ENCODE assay signal across 31 mouse cellular contexts in the genomic region with DNA sequence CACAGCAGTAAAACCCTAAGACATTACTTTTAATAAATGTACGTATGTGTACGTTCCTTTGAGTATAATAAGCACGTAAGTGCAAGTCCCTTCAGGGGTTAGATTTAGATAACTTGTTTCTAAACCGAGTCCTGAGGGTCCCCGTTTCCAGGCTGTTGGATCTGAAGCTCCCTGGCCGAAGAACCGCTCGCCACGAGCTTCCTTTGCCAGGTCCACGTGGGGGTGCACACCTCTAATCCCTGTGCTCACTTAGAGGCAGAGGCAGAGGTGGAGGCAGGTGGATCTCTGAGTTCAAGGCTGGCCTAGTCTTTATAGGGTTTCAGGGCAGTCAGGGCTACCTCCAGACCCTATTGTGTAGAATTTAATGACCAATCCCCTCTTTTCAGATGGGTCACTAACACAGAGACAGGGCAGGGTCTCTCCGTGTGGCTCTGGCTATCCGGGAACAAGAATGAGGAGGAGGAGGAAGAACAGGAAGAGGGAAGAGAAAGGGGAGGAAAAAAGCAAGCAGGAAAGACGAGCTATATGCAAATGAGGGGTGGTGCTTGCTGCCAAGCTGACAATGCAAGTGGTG. TPM values are rescaled to one million over a fixed set of nuclear protein-coding genes. Genes with fewer than 3 reads are reported as not detected.
DNase-seq lines count a peak whose midpoint lies in the region; ATAC-seq and TF ChIP-seq lines count a peak whose summit lies in the region.
"Had no signal": no experiment of that assay in that cellular context is flagged by ENCODE, and none has a peak within 500 bp of the region (broad histone marks: within the 10 kb centered on the region; RNA-seq: fewer than 3 reads in every experiment).

No protein-coding gene starts in this region.

- no peak for TF ChIP-seq CTCF in CH12.LX (conservative IDR thresholded peaks at IDR 0.05 in 1 of 2, IDR thresholded peaks at IDR 0.05 in 1 of 2; ENCODE audit: low read depth in 2 of 2, low read length in 2 of 2)

- 74% methylated on average over 13 of the region's 13 CpGs for WGBS in heart, embryonic 11.5 days (ENCODE audit: insufficient replicate concordance)
- 80% methylated on average over 13 of the region's 13 CpGs for WGBS in heart, embryonic 10.5 days
- 73% methylated on average over 13 of the region's 13 CpGs for WGBS in intestine, embryonic 16.5 days
- 85% methylated on average over 13 of the region's 13 CpGs for WGBS in hindbrain, embryonic 11.5 days

- no peak overlapping the region for H3K27ac ChIP-seq in heart, embryonic 11.5 days (ENCODE audit: low read depth, low read length)
- no peak overlapping the region for H3K27ac ChIP-seq in heart, embryonic 10.5 days
- H3K27ac ChIP-seq in CH12.LX (ENCODE audit: insufficient read depth, low read depth) (no peak overlapping the region), ES-E14 (ENCODE audit: insufficient read depth, low read depth, low read length, poor library complexity, severe bottlenecking) (peak overlapping the region; percentile 27; the same call in 1 of the 2 replicates)
- H3K27ac ChIP-seq in intestine, embryonic 16.5 days (ENCODE audit: low read length) = no peak overlapping the region
- no peak overlapping the region for H3K27ac ChIP-seq in hindbrain, embryonic 11.5 days (ENCODE audit: low read depth, low read length)
- H3K27ac ChIP-seq: embryonic facial prominence, embryonic 12.5 days; embryonic facial prominence, embryonic 15.5 days; gastrocnemius, adult 2 months; heart, embryonic 13.5 days; hindbrain, embryonic 12.5 days; hindbrain, embryonic 15.5 days had no signal

- peaks cover 3% of the 10 kb centered on the region; the same call in 1 of the 2 replicates for H3K9me3 ChIP-seq in heart, embryonic 11.5 days (replicated peaks; ENCODE audit: control insufficient read depth, low read length)
- peaks cover 11% of the 10 kb centered on the region for H3K9me3 ChIP-seq in heart, embryonic 10.5 days
- H3K9me3 ChIP-seq in CH12.LX (replicated peaks; ENCODE audit: low read length) (peaks cover 9% of the 10 kb centered on the region), ES-E14 (ENCODE audit: control insufficient read depth, insufficient read depth, low read depth, low read length) (no peaks in the 10 kb centered on the region)
- peaks cover 10% of the 10 kb centered on the region for H3K9me3 ChIP-seq in intestine, embryonic 16.5 days (ENCODE audit: control insufficient read depth, low read length)
- peaks cover 13% of the 10 kb centered on the region for H3K9me3 ChIP-seq in hindbrain, embryonic 11.5 days (ENCODE audit: control insufficient read depth, low read length)

- H3K4me1 ChIP-seq in heart, embryonic 11.5 days (ENCODE audit: control insufficient read depth, insufficient read depth, low read length) = peaks cover 11% of the 10 kb centered on the region
- peaks cover 32% of the 10 kb centered on the region for H3K4me1 ChIP-seq in heart, embryonic 10.5 days
- H3K4me1 ChIP-seq in CH12.LX (ENCODE audit: control insufficient read depth in 1 of 2, insufficient read depth in 2 of 2) (peaks cover 3 to 16% of the 10 kb centered on the region in 2 experiments; a peak in 3 of 4 replicates), ES-E14 (ENCODE audit: control insufficient read depth in 2 of 2, insufficient read depth in 2 of 2, low read length in 2 of 2, poor library complexity in 1 of 2) (peaks cover 13 to 39% of the 10 kb centered on the region in 2 experiments)
- peaks cover 15% of the 10 kb centered on the region for H3K4me1 ChIP-seq in intestine, embryonic 16.5 days (ENCODE audit: control insufficient read depth, insufficient read depth, low read length)
- no peaks in the 10 kb centered on the region for H3K4me1 ChIP-seq in hindbrain, embryonic 11.5 days (replicated peaks; ENCODE audit: control insufficient read depth, insufficient read depth, low read length)
- H3K4me1 ChIP-seq: hindbrain, embryonic 12.5 days; hindbrain, embryonic 15.5 days had no signal

- no peak overlapping the region for H3K4me2 ChIP-seq in heart, embryonic 11.5 days
- H3K4me2 ChIP-seq in CH12.LX (ENCODE audit: insufficient read depth, low read depth, poor library complexity, severe bottlenecking) = 0 out of 2 replicates have a peak overlapping the region, but pooled peaks have one; percentile 16
- H3K4me2 ChIP-seq in intestine, embryonic 16.5 days (ENCODE audit: low read depth, low read length) = 0 out of 2 replicates have a peak overlapping the region, but pooled peaks have one; percentile 2
- no peak overlapping the region for H3K4me2 ChIP-seq in hindbrain, embryonic 11.5 days (replicated peaks; ENCODE audit: low read depth, low read length)
- H3K4me2 ChIP-seq: embryonic facial prominence, embryonic 12.5 days; embryonic facial prominence, embryonic 15.5 days; heart, embryonic 13.5 days; hindbrain, embryonic 12.5 days; hindbrain, embryonic 15.5 days had no signal

- no peaks in the 10 kb centered on the region for H3K79me2 ChIP-seq in CH12.LX (replicated peaks; ENCODE audit: control insufficient read depth, extremely low read depth, insufficient read depth, poor library complexity, severe bottlenecking)

- peak; percentile 57; the same call in 1 of the 2 replicates for TF ChIP-seq POLR2A in CH12.LX (IDR thresholded peaks at IDR 0.05; ENCODE audit: low read depth, low read length)

- no peaks in the 10 kb centered on the region for H3K27me3 ChIP-seq in heart, embryonic 11.5 days (ENCODE audit: control insufficient read depth, insufficient read depth, low read length)
- no peaks in the 10 kb centered on the region for H3K27me3 ChIP-seq in heart, embryonic 10.5 days (ENCODE audit: insufficient read depth, poor library complexity, severe bottlenecking)
- no peaks in the 10 kb centered on the region for H3K27me3 ChIP-seq in CH12.LX (replicated peaks)
- H3K27me3 ChIP-seq in intestine, embryonic 16.5 days (replicated peaks; ENCODE audit: control insufficient read depth, insufficient read depth, low read length) = no peaks in the 10 kb centered on the region
- H3K27me3 ChIP-seq in hindbrain, embryonic 11.5 days (ENCODE audit: control insufficient read depth, insufficient read depth, low read length) = no peaks in the 10 kb centered on the region
- H3K27me3 ChIP-seq: embryonic facial prominence, embryonic 12.5 days; embryonic facial prominence, embryonic 15.5 days; heart, embryonic 13.5 days; hindbrain, embryonic 12.5 days; hindbrain, embryonic 15.5 days had no signal

- no peak for TF ChIP-seq EP300 in CH12.LX (IDR thresholded peaks at IDR 0.05; ENCODE audit: low read length)

- no peak for ATAC-seq in heart, embryonic 11.5 days (replicated peaks; ENCODE audit: insufficient number of reproducible peaks, low FRiP score, low TSS enrichment)
- ATAC-seq in intestine, embryonic 16.5 days = no peak
- no peak for ATAC-seq in hindbrain, embryonic 11.5 days (ENCODE audit: low FRiP score)
- ATAC-seq: forebrain, embryonic 14.5 days; forebrain, postnatal 0 days had no signal

- TF ChIP-seq RAD21 in CH12.LX (IDR thresholded peaks at IDR 0.05; ENCODE audit: low read depth, low read length) = no peak

- in situ Hi-C loops in CH12.LX (cut with MboI; ENCODE audit: low pct_ligation_motif_present, low pct_unique_long_range_greater_than_20kb, low sequenced_read_pairs) (loop anchor here (5.0 kb wide), 1 partner anchor 64 kb away; no protein-coding TSS in a partner anchor), ES-E14 (cut with MboI; ENCODE audit: low sequenced_read_pairs in 2 of 2, unreplicated experiment in 2 of 2) (no loop called here)

- no peak for DNase-seq in heart, embryonic 10.5 days (ENCODE audit: low spot score)
- DNase-seq in CH12.LX (ENCODE audit: extremely low read depth) = no peak
- no peak for DNase-seq in ES-E14 (ENCODE audit: low read depth, low spot score)
- no peak for DNase-seq in hindbrain, embryonic 11.5 days (ENCODE audit: low spot score)
- DNase-seq in cerebellum, adult 18-20 months = no peak
- no peak for DNase-seq in adrenal gland, postnatal 4 days (ENCODE audit: low spot score in 2 of 2)
- DNase-seq: adrenal gland, adult 2 months; adrenal gland, postnatal 14 days; cerebellum, adult 11-12 months; cerebellum, adult 9-10 months; cerebellum, postnatal 14 days; forebrain, postnatal 0 days; gastrocnemius, adult 2 months; gastrocnemius, postnatal 14 days; heart, postnatal 14 days; heart, postnatal 4 days had no signal

- 0 out of 2 replicates have a peak overlapping the region, but pooled peaks have one; percentile 50 for H3K9ac ChIP-seq in heart, embryonic 11.5 days (ENCODE audit: low read depth, low read length)
- H3K9ac ChIP-seq in CH12.LX (ENCODE audit: insufficient read depth, low read depth) (no peak overlapping the region), ES-E14 (ENCODE audit: insufficient read depth, low read depth, low read length, poor library complexity, severe bottlenecking) (peak overlapping the region; percentile 3; the same call in 1 of the 2 replicates)
- no peak overlapping the region for H3K9ac ChIP-seq in intestine, embryonic 16.5 days (ENCODE audit: low read depth, low read length)
- no peak overlapping the region for H3K9ac ChIP-seq in hindbrain, embryonic 11.5 days (ENCODE audit: low read depth, low read length)
- H3K9ac ChIP-seq: embryonic facial prominence, embryonic 12.5 days; embryonic facial prominence, embryonic 15.5 days; forebrain, postnatal 0 days; heart, embryonic 13.5 days; hindbrain, embryonic 12.5 days; hindbrain, embryonic 15.5 days had no signal

- dilution Hi-C loops in CH12.LX (cut with MboI; ENCODE audit: extremely low pct_ligation_motif_present, extremely low pct_unique_long_range_greater_than_20kb, low sequenced_read_pairs) = no loop called here

- H3K36me3 ChIP-seq in heart, embryonic 11.5 days (ENCODE audit: control insufficient read depth, insufficient read depth, low read length) = peaks cover 12% of the 10 kb centered on the region
- H3K36me3 ChIP-seq in heart, embryonic 10.5 days = peaks cover 21% of the 10 kb centered on the region
- no peaks in the 10 kb centered on the region for H3K36me3 ChIP-seq in CH12.LX (replicated peaks in 1 of 2; ENCODE audit: control insufficient read depth in 1 of 2, insufficient read depth in 1 of 2, low read length in 1 of 2)
- peaks cover 46% of the 10 kb centered on the region for H3K36me3 ChIP-seq in ES-E14 (ENCODE audit: control insufficient read depth, insufficient read depth, low read length, poor library complexity, severe bottlenecking)
- H3K36me3 ChIP-seq in intestine, embryonic 16.5 days (ENCODE audit: control insufficient read depth, insufficient read depth, low read length) = peaks cover 11% of the 10 kb centered on the region
- peaks cover 14% of the 10 kb centered on the region for H3K36me3 ChIP-seq in hindbrain, embryonic 11.5 days (ENCODE audit: control insufficient read depth, insufficient read depth, low read length)
- H3K36me3 ChIP-seq: G1E had no signal

- no peak overlapping the region for H3K4me3 ChIP-seq in heart, embryonic 11.5 days (ENCODE audit: low read depth, low read length)
- H3K4me3 ChIP-seq in heart, embryonic 10.5 days = no peak overlapping the region
- H3K4me3 ChIP-seq in CH12.LX (replicated peaks in 1 of 3; ENCODE audit: low read depth in 2 of 3, low read length in 2 of 3, poor library complexity in 1 of 3) (no peak overlapping the region), ES-E14 (ENCODE audit: insufficient read depth in 1 of 2, low read depth in 1 of 2, low read length in 2 of 2, poor library complexity in 1 of 2, severe bottlenecking in 1 of 2) (no peak overlapping the region)
- H3K4me3 ChIP-seq in intestine, embryonic 16.5 days (ENCODE audit: low read length) = no peak overlapping the region
- H3K4me3 ChIP-seq in hindbrain, embryonic 11.5 days (ENCODE audit: low read depth, low read length) = no peak overlapping the region
- H3K4me3 ChIP-seq: embryonic facial prominence, embryonic 12.5 days; embryonic facial prominence, embryonic 15.5 days; gastrocnemius, adult 2 months; heart, embryonic 13.5 days; hindbrain, embryonic 12.5 days; hindbrain, embryonic 15.5 days had no signal

RNA-seq across cellular contexts. Expression of a gene that starts 2.5 kb away (rescaled TPM):
- 0.54 and 0.90 TPM in 2 replicates for polyA plus RNA-seq in heart, embryonic 11.5 days (2014; fragmentation: Nextera tagmentation; extraction: Ambion mirVana)
- polyA plus RNA-seq in heart, embryonic 10.5 days (2016; fragmentation: Nextera tagmentation; extraction: Ambion mirVana) = 0.38 and 0.97 TPM in 2 replicates
- not detected in 2 replicates for total RNA-seq in CH12.LX (2012; rRNA removed)
- total RNA-seq in CH12.LX (2014; rRNA removed) = not detected in 2 replicates
- not detected in 2 replicates for polyA plus RNA-seq in CH12.LX (2012; ENCODE audit: insufficient read length, low read depth)
- 1.8 and 2.7 TPM in 2 replicates for total RNA-seq in ES-E14 (2012; rRNA removed)
- 0.32 TPM in 1 of 2 replicates, not detected in the other for polyA plus RNA-seq in intestine, embryonic 16.5 days (2015; fragmentation: Nextera tagmentation; extraction: Ambion mirVana)
- not detected in 2 replicates for polyA plus RNA-seq in hindbrain, embryonic 11.5 days (2014; fragmentation: Nextera tagmentation; extraction: Ambion mirVana)
- not detected for total RNA-seq in adrenal gland, postnatal 4 days (2021)
- total RNA-seq: adrenal gland, postnatal 14 days; forebrain, postnatal 0 days; G1E; gastrocnemius, adult 2 months; gastrocnemius, postnatal 14 days; gastrocnemius, postnatal 4 days; heart, adult 8-10 months; heart, postnatal 14 days; heart, postnatal 4 days had no signal
- polyA plus RNA-seq: adrenal gland, adult 2 months; brain, embryonic 14.5 days; forebrain, embryonic 11.5 days; forebrain, embryonic 14.5 days; forebrain, postnatal 0 days; frontal cortex, adult 2 months; G1E; hindbrain, embryonic 15.5 days; intestine, embryonic 14.5 days had no signal

RNA-seq across cellular contexts. Expression of a gene that starts 13.3 kb away (rescaled TPM):
- polyA plus RNA-seq in heart, embryonic 11.5 days (2014; fragmentation: Nextera tagmentation; extraction: Ambion mirVana) = not detected in 2 replicates
- not detected in 2 replicates for polyA plus RNA-seq in heart, embryonic 10.5 days (2016; fragmentation: Nextera tagmentation; extraction: Ambion mirVana)
- 0.08 TPM in 2 replicates for total RNA-seq in CH12.LX (2012; rRNA removed)
- 0.36 and 0.55 TPM in 2 replicates for total RNA-seq in CH12.LX (2014; rRNA removed)
- polyA plus RNA-seq in CH12.LX (2012; ENCODE audit: insufficient read length, low read depth) = 0.65 and 0.74 TPM in 2 replicates
- total RNA-seq in ES-E14 (2012; rRNA removed) = 1.4 and 1.8 TPM in 2 replicates
- polyA plus RNA-seq in intestine, embryonic 16.5 days (2015; fragmentation: Nextera tagmentation; extraction: Ambion mirVana) = 1.9 and 2.5 TPM in 2 replicates
- not detected in 2 replicates for polyA plus RNA-seq in hindbrain, embryonic 11.5 days (2014; fragmentation: Nextera tagmentation; extraction: Ambion mirVana)
- not detected for total RNA-seq in adrenal gland, postnatal 4 days (2021)
- total RNA-seq: adrenal gland, adult 2 months; adrenal gland, postnatal 14 days; forebrain, postnatal 0 days; G1E; gastrocnemius, adult 2 months; gastrocnemius, postnatal 14 days; gastrocnemius, postnatal 4 days; heart, adult 8-10 months; heart, postnatal 4 days had no signal
- polyA plus RNA-seq: adrenal gland, adult 2 months; brain, embryonic 14.5 days; embryonic facial prominence, embryonic 12.5 days; forebrain, embryonic 11.5 days; forebrain, embryonic 14.5 days; forebrain, postnatal 0 days; frontal cortex, adult 2 months; G1E; heart, embryonic 13.5 days; hindbrain, embryonic 12.5 days; hindbrain, embryonic 15.5 days had no signal

RNA-seq across cellular contexts. Expression of a gene that starts 46.2 kb away (rescaled TPM):
- 1.00 and 1.1 TPM in 2 replicates for polyA plus RNA-seq in heart, embryonic 11.5 days (2014; fragmentation: Nextera tagmentation; extraction: Ambion mirVana)
- polyA plus RNA-seq in heart, embryonic 10.5 days (2016; fragmentation: Nextera tagmentation; extraction: Ambion mirVana) = 2.4 and 3.1 TPM in 2 replicates
- total RNA-seq in CH12.LX (2012; rRNA removed) (under 0.01 and 0.04 TPM in 2 replicates), CH12.LX (2014; rRNA removed) (not detected in 2 replicates), ES-E14 (2012; rRNA removed) (132 and 141 TPM in 2 replicates)
- 0.03 TPM in 1 of 2 replicates, not detected in the other for polyA plus RNA-seq in CH12.LX (2012; ENCODE audit: insufficient read length, low read depth)
- polyA plus RNA-seq in intestine, embryonic 16.5 days (2015; fragmentation: Nextera tagmentation; extraction: Ambion mirVana) = 3.8 and 4.0 TPM in 2 replicates
- 1.9 and 2.7 TPM in 2 replicates for polyA plus RNA-seq in hindbrain, embryonic 11.5 days (2014; fragmentation: Nextera tagmentation; extraction: Ambion mirVana)
- under 1 TPM in 1 of 2 experiments, not detected in 1; 0.36 TPM for total RNA-seq in adrenal gland, postnatal 4 days (2021)
- total RNA-seq: adrenal gland, adult 2 months; gastrocnemius, adult 2 months; gastrocnemius, postnatal 14 days; heart, adult 8-10 months; heart, postnatal 14 days; heart, postnatal 4 days had no signal
- polyA plus RNA-seq: adrenal gland, adult 2 months; G1E had no signal

Comparison
In these comparisons a context has a peak if more than half of its experiments do, and no peak if none do; other contexts are left out.
1. H3K4me2 ChIP-seq: peak in CH12.LX (single experiment) and intestine, embryonic 16.5 days (single experiment); none in heart, embryonic 11.5 days (single experiment) and hindbrain, embryonic 11.5 days (single experiment).
2. H3K9ac ChIP-seq: peak in heart, embryonic 11.5 days (single experiment) and ES-E14 (single experiment); none in CH12.LX (single experiment), intestine, embryonic 16.5 days (single experiment) and hindbrain, embryonic 11.5 days (single experiment).